Mouse (Mus musculus) liver, embryonic 14.5 days (tissue): ENCODE measurements around the gene Ttll11.

ENCODE experiments used
- CTCF ChIP-seq: IDR thresholded peaks from 2 replicates; pipeline ENCODE4 v1.5.1; 2016; ENCODE audit warnings: antibody characterized with exemption, low read depth, control low read depth
- EP300 ChIP-seq: IDR thresholded peaks from 2 replicates; pipeline ENCODE4 v1.6.1; 2016; ENCODE audit warnings: antibody characterized with exemption, low read depth

GRCm38 (mm10) chr2:35834198-35834913 lies 145.4 kb downstream of the Ttll11 start:
- no peak for TF ChIP-seq CTCF
- TF ChIP-seq EP300 = no peak
